Mouse (Mus musculus): ENCODE results near the gene Gm20532.

Gene Gm20532

DNA sequence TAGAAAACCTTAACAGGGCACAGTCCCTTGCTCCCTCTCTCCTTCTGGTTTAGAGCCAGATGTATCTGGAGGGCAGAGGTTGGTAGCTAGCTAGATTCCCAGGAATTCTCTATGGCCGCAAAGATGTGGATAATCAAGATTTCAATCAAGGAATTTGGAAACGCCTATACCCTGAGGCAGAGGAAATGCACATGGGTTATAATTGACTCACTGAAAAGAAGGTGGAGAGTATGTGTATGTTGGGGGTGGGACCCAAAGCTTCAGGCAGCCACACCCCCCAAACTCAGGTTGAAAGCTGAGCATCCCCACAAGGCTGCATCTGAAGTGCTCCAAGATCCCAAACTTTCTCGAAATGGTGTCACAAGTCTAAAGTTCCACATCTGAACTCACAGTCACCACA, 12.0 kb downstream of the Gm20532 start:
- no peak for DNase-seq

- DNase-seq: no peak
These were observed 13.5 kb downstream of the Gm20532 start for GRCm38 (mm10) chr2:26599965-26600364.

- DNase-seq: no peak
These were observed 14.2 kb downstream of the Gm20532 start for GRCm38 (mm10) chr2:26600664-26601063.

DNA sequence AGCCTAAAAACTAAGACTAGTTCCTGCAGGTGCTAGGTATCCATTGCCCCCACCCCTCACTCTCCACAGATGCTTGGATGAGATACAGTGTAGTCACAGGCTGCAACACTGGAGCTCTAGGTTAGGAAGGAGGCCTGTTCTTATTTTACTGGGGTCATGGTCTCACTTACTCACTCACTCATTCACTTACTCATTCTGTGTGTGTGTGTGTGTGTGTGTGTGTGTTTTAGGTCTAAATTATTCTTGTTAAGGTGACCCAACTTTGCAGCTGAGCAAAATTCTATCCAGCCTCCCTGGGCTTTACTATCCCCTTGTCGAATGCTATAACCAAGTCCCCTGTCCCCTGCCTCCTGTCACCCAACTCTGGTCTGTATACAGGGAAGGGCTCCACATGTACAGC, 15.2 kb downstream of the Gm20532 start:
- no peak for DNase-seq

DNA sequence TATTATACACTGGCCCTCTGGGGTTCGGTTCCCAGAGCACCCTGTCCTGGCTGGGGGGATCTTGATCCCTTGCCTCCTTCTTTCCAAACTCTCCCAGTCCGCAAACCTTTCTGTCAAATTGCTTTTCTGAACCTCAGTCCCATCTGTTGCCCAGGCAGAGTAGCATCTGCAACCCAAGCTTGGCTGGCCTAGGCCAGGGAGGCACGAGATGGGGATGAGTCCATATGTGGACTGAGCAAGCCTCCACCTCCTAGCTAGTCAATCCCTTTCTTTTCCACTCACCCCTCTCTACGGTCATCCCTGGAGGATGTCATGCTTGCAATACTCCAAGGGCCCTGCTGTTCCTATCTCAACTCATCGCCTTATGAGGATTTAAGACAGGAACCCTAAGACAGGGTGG, 16.2 kb downstream of the Gm20532 start:
- DNase-seq: no peak

- DNase-seq: no peak
These were observed 16.7 kb downstream of the Gm20532 start for GRCm38 (mm10) chr2:26603159-26603558.

DNA sequence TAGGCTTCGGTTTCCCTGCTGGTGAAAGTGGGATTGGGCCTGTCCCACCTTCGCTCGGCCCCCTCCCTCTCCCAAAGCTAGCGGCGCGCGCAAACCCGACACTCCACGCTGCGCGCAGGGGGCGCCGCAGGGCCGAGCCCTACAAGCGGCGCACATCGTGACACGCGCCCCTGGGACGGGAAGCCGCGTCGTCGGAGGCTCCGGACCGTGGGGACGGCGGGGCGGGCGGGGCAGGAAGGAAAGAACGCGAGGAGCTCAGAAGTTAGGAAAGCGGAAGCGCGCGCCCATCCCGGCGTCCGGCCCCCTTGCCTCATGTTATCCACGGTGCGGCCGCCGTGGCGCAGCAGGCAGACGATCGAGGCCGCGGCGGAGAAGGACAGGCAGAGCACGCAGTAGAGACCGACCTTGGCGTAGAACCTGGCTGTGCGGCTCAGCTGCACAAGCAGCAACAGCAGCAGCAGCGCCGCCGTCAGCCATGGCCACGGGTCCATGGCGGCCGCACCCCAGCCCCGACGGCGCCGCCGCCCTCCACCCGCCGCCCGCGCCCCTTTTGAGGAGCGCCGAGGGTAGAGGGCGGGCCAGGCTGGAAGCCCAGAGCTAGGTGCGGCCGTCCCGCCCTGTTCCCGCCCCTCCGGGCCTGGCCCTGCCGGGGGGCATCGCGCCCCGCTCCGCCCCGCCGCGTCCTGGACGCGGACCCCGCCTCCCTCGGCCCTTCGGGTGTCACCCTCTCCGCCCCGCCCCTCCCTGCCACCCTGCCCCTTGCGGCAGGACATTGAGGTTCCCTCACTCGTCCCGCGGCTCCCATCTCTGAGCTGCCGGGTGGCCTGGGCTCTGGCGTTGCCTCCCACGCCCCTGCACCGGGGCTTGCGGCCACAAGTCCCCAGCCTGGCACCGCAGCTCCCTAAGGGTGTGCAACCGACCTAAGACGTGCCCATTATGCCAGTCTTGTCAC, 17.6 kb downstream of the Gm20532 start, which contains the start of gene Agpat2:
Agpat2 (minus strand) TSS at position 698 of the 952 bp plus-strand sequence.
- peak; percentile 83 for DNase-seq

GRCm38 (mm10) chr2:26605331-26605730, 18.9 kb downstream of the Gm20532 start:
- no peak for DNase-seq

GRCm38 (mm10) chr2:26606579-26606978, 20.1 kb downstream of the Gm20532 start:
- DNase-seq: no peak

DNA sequence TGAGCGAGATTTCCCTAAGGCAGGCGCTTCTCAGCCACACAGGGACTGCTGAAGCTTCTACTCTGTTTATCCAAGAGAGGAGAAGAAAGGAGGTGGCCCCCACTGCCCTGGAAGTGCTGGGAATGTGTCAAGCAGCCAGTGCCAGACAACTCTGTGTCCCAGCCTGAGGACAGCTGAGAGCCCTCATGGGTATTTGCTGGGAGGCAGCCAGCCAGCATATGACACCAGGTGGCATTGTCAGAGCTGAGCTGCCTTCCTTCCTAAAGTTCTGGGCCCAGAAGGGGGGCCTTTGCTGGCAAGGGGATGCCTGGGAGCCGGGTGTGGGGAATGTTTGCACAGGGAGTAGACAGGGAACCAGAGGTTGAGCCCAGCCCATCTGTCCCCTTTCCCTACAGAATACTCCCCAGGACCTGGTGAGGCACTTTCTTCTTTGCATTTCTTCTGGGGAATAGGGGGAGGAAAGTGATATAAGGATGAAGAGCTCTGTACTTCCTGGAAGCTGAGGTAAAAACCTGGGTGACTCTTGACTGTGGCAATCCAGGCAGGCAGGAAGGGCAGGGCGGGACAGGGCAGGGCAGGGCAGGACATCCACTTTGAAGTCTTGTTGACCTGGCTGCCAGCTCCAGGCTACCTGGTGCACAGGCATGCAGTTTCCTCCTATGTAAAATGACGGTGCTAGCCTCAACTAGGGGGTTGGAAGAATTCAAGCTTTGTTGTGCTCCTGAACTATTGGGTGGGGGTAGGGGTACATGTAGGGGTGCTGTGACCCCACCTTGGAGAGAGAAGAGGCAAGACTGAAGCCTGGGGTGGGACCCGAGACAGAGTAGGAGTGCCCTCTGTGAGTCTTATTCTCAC, 20.8 kb downstream of the Gm20532 start:
- DNase-seq: no peak

DNA sequence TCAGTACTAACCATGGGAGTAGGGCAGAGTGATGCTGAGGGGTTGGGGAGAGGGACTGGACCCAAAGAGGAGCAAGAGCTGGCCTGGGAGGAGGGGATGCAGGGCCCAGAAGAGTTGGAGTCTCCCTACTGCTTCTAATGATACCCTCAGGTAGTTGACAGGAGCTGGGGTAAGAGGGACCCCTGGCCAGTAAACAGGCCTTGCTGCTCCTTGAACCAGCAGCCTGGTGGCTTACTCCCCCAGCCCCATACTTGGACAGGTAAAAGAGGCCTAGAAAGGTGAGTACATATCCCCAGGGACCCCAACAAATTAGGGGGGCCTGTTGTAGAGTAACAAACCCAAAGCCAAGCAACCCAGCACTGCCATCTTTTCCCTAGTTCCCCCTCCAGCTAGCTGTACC, 22.3 kb downstream of the Gm20532 start:
- DNase-seq: no peak

DNA sequence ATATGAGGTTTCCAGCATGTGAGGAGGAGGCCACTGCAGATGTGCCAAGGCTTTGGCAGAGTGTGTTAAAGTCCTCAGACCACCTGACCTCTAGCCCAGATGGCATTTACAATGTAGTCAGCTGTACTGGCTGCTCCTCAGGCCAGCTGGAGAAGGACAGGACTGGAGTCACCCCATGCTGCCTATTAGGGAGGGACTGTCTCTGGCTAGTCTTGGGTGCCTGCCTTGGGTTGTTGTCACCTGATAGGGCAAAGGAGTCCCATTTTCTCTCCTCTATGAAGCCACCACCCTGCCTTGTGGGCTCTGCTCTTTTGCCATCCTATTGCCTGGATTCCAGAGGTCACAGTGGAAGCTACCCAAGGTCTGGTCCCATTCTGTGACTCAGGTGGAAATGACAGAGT, 22.8 kb downstream of the Gm20532 start:
- DNase-seq: no peak

DNA sequence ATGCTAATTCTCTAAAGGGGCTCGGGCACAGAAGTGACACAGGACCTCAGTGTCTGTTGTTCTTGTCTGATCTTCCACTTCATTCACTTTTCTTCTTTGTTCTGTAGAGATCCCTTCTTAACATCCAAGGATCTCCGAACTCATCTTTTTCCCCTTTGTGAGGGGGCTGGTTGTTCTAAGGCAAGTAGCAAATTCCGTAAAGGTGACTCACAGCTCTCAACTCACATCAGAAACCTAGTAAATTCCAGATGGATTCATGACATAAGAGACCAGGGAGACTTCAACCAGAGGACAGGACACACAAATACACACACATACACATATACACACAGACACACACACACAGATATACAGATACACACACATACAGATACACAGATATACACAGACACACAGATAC, 24.1 kb downstream of the Gm20532 start:
- no peak for DNase-seq

- no peak for DNase-seq
These were observed 24.6 kb downstream of the Gm20532 start for GRCm38 (mm10) chr2:26611054-26611453.

DNA sequence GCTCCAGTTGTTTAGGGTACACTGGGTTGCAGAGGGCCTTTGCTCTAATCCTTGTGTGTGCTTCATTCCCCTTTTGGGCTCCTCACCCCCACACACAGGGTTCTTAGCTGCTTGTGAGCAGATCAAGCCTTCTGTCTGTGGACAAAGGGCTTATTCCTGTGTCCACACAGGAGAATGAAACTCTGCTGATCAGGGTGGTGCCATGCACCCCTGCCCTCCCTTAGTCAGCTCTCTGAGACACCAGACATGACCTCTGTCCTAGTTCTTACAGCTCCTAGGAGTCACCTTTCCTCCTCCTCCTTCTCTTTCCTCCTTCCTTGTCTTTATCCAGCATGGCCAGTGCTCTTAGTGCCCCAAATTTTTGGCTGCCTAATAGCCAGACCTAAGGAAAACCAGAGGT, 25.5 kb downstream of the Gm20532 start:
- no peak for DNase-seq

- no peak for DNase-seq
These were observed 28.5 kb downstream of the Gm20532 start for GRCm38 (mm10) chr2:26614903-26615302.

DNA sequence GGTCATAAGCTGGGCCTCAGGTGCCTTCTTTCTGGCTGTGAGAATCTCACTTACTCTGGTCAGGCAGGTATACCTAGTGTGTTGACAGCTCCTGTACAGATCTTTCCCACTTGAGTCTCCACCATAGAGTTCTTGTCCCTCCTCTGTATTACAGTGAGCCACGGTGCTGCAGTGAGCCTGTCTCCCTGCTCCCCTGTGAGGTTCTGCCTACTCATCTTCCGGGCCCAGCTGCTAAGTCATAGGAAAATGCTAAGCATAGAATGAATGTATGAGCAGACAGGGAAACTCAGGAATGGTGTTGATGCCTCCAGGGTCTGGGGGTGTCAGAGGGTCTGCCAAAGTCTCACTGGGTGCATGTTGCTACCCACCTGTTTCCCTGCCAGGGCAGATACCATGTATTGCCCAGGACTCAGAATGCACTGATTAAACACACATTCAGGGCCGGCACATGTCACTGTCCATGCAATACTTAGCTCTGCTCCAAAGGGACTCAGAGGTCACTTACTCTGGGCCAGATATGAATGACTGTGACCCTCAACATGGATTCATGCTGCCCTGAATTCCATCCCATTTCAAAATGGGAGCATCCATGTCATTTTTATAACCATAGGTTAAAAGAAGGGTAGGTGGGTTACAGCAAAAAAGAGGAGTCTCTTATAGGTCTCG, 29.2 kb downstream of the Gm20532 start:
- no peak for DNase-seq

DNA sequence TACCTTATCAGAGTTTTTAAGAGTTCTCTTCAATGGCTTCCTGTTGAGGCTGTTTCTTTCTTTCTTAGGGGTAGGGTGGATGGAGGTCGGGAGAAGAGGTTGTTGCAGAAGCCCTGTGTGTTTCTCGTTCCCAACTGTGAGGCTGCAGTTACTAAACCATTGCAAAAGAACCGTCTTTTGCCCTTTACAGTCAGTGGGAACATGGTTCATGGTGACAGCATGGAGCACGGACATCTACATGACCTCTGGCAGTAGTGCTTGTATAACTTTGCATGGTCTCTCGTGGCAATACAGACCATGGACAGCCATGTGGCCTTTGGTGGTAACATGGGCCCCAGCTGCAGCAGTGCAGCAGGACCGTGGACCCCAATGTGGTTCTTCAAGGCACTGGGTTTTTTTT, 30.9 kb downstream of the Gm20532 start:
- DNase-seq: no peak

DNA sequence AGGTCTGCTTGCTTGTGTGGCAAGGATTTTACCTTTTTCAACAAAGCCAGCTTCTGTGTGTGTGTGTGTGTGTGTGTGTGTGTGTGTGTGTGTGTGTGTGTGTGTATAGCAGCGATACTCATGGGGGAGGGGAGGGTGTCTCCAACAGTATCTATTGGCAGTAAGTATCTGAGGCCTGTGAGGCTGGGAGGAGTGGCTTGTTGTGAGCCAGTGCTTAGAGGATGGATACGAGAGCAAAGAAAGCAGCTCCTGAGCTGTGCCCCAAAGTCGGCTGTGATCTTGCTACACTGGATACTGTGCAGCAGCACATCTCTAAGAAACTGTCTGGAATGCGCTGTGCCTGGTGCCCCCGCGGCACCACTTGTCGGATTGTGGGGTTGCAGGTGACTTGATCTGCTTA, 31.5 kb downstream of the Gm20532 start:
- DNase-seq: no peak

GRCm38 (mm10) chr2:26621246-26621645, 34.8 kb downstream of the Gm20532 start:
- no peak for DNase-seq

DNA sequence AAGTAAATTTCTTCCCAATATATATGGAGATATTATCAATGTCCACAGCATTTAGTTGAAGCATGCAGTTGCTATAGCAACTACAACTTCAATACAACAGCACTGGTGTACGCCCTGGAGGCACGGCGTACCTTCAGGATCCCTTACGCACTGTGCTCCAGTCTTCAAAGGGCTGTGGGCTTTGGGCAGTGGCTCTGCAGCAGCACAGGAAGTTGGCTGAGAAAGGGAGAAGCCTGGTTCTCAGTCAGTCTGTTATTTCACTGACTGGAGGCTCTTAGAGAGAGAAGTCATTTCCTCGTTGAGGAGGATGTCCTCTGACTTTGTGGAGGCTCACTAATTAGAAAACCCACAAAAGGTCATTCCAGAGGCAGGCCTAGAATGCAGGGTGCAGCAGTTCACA, 36.5 kb downstream of the Gm20532 start:
- no peak for DNase-seq

DNA sequence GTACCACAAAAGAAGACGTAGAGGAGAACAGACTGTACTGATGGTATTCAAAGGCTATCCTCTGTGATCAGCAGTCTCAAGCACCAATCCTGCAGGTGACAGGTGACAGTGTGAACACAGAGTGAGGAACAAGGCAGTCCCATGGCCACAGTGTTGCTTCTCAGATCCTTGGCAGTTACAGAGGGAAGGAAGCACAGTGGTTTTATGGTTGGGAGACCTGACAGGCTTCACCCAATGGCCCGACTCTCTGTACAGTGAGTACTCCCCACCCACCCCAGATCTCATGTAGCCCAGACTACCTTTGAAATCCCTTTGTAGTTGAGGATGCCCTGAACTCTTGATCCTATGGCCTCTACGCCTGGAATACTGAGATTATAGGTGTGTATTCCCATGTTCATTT, 39.0 kb downstream of the Gm20532 start:
- no peak for DNase-seq

- no peak for DNase-seq
These were observed 39.6 kb downstream of the Gm20532 start for GRCm38 (mm10) chr2:26626081-26626480.
